Mouse (Mus musculus) gastrocnemius, postnatal 14 days (tissue): ENCODE data around the gene Mtm1. TPM values are rescaled to one million over a fixed set of nuclear protein-coding genes. Genes with fewer than 3 reads are reported as not detected.

Experiments
- DNase-seq: peaks from one replicate; pipeline ENCODE4 v3.0.0; 2021; ENCODE audit warnings: mixed read lengths
- intact Hi-C: fragments of 180-260 bp; cut with DNase I; formaldehyde crosslinking; loops from one replicate; pipeline ENCODE4 v1.15.1; 2025; ENCODE audit warnings: low total_unique reads
- long read RNA-seq, 2 experiments: library from polyadenylated mRNA; stranded (forward); transcript quantifications; one replicate each; pipeline ENCODE4 v2.0.0; 2021
- total RNA-seq, 2 experiments: library from RNA; stranded (reverse); gene quantifications; 2 replicates each; pipeline ENCODE4 v1.2.3; 2021

The Mtm1 gene
- 10 to 100 TPM in 1 of 2 experiments, 1 to 10 TPM in 1; 8.9 to 10.1 TPM for total RNA-seq
- long read RNA-seq, experiment 1, transcript Mtm1-203 (15 exons, 3,379 nt): major isoform, 8 of 15 reads
- long read RNA-seq, experiment 1, partial matches to known transcripts: 3 of 15 reads
- long read RNA-seq, experiment 1, other reads (novel, unspliced or antisense): 3 of 15 reads
- long read RNA-seq, experiment 2, transcript Mtm1-203 (15 exons, 3,379 nt): major isoform, 13 of 19 reads
- long read RNA-seq, experiment 2, partial matches to known transcripts: 4 of 19 reads
- long read RNA-seq, experiment 2, other reads (novel, unspliced or antisense): 2 of 19 reads

- intact Hi-C loops: no loop called here
- DNase-seq: no peak
These were observed at the start of gene Mtm1 for GRCm38 (mm10) chrX:71210467-71210866. Gene Mtm1 (plus strand): TSS chrX:71210767.

GRCm38 (mm10) chrX:71181526-71181925, 29.0 kb upstream of the Mtm1 start:
- intact Hi-C loops: no loop called here
- no peak for DNase-seq

GRCm38 (mm10) chrX:71183671-71184070, 26.9 kb upstream of the Mtm1 start:
- no peak for DNase-seq
- intact Hi-C loops: no loop called here

GRCm38 (mm10) chrX:71186396-71186795, 24.2 kb upstream of the Mtm1 start:
- intact Hi-C loops: no loop called here
- no peak for DNase-seq

GRCm38 (mm10) chrX:71204776-71205175, 5.8 kb upstream of the Mtm1 start:
- no peak for DNase-seq
- intact Hi-C loops: no loop called here

- no peak for DNase-seq
- intact Hi-C loops: no loop called here
These were observed 4.6 kb upstream of the Mtm1 start for GRCm38 (mm10) chrX:71205821-71206542.

- DNase-seq: no peak
- intact Hi-C loops: no loop called here
These were observed 4.0 kb upstream of the Mtm1 start for GRCm38 (mm10) chrX:71206595-71206994.

- no peak for DNase-seq
- intact Hi-C loops: no loop called here
These were observed 2.3 kb downstream of the Mtm1 start for GRCm38 (mm10) chrX:71212911-71213310.

- DNase-seq: peak; percentile 86
- intact Hi-C loops: loop anchor here (5.0 kb wide), 1 partner anchor 1788 kb away; no protein-coding TSS in a partner anchor
These were observed 4.0 kb downstream of the Mtm1 start for GRCm38 (mm10) chrX:71214441-71215112.

- no peak for DNase-seq
These were observed 4.6 kb downstream of the Mtm1 start for GRCm38 (mm10) chrX:71215113-71215708.

GRCm38 (mm10) chrX:71216879-71217278, 6.3 kb downstream of the Mtm1 start:
- intact Hi-C loops: loop anchor here (5.0 kb wide), 1 partner anchor 1785 kb away; no protein-coding TSS in a partner anchor
- DNase-seq: no peak

More at GRCm38 (mm10) chrX:71215113-71215708, 4.6 kb downstream of the Mtm1 start:
- intact Hi-C loops: loop anchor here (5.0 kb wide), 1 partner anchor 1787 kb away; no protein-coding TSS in a partner anchor

GRCm38 (mm10) chrX:71218853-71219252, 8.3 kb downstream of the Mtm1 start:
- DNase-seq: no peak
- intact Hi-C loops: loop anchor here (5.0 kb wide), 1 partner anchor 1783 kb away; no protein-coding TSS in a partner anchor

GRCm38 (mm10) chrX:71220896-71221295, 10.3 kb downstream of the Mtm1 start:
- no peak for DNase-seq
- intact Hi-C loops: no loop called here

GRCm38 (mm10) chrX:71222648-71223408, 12.3 kb downstream of the Mtm1 start:
- DNase-seq: no peak
- intact Hi-C loops: no loop called here

- DNase-seq: no peak
- intact Hi-C loops: no loop called here
These were observed 16.3 kb downstream of the Mtm1 start for GRCm38 (mm10) chrX:71226881-71227280.

- no peak for DNase-seq
- intact Hi-C loops: no loop called here
These were observed 17.6 kb downstream of the Mtm1 start for GRCm38 (mm10) chrX:71228200-71228599.

GRCm38 (mm10) chrX:71230847-71231246, 20.3 kb downstream of the Mtm1 start:
- no peak for DNase-seq
- intact Hi-C loops: no loop called here

- intact Hi-C loops: no loop called here
- no peak for DNase-seq
These were observed 45.9 kb downstream of the Mtm1 start for GRCm38 (mm10) chrX:71256422-71256821.

- intact Hi-C loops: no loop called here
These were observed 50.3 kb downstream of the Mtm1 start for GRCm38 (mm10) chrX:71260857-71261256.

More at GRCm38 (mm10) chrX:71260857-71261256, 50.3 kb downstream of the Mtm1 start:
- no peak for DNase-seq
